Mouse (Mus musculus): Measurements from ENCODE around the gene Csnk1e.

DNA sequence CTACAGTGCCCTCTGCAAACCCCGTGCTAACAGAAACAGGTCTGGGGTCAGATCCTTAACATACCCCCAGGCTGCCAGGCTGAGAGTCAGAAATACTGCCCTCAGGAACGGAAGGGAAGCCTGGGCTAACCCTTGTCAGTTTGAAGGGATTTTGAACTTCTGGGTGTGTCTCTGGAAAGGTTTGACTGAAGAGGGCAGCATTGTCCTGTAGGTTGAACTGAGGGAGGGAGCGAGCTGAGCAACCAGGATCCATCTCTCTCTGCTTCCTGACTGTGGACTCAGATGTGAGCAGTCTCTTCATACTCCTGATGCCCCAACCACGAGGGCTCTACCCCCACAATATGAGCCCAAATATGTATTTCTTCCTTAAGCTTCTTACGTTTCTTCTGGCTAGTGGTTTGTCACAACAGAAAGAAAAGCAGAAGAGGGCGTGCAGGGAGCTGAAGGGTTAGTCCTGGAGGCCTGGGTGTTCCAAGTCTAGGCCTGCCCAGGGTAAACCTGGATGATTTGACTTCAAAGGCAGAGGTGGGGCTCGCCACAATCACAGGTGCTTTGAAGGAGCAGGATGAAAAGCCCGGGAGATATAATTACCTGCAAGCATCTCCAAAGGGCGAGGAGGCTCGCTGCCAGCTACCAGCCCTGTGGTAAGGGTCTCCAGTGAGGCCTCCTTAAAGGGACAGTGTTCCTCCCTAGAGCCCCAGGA is 43.9 kb downstream of the Csnk1e start:
- no peak for TF ChIP-seq CTCF (IDR thresholded peaks at IDR 0.05; ENCODE audit: control insufficient read depth, insufficient read depth, insufficient replicate concordance, low read depth, low read length)
- TF ChIP-seq POLR2A (IDR thresholded peaks at IDR 0.05; ENCODE audit: control insufficient read depth, low read depth, low read length), result no peak

All from testis, adult 2 months (tissue).